Mouse (Mus musculus): ENCODE measurements around the gene Plekha7. TPM values are rescaled to one million over a fixed set of nuclear protein-coding genes. Genes with fewer than 3 reads are reported as not detected.

Gene Plekha7
- polyA plus RNA-seq, 1 experiment from 2014 or later = 25.7 TPM

- no peak overlapping the region for H3K4me2 ChIP-seq
- no peak overlapping the region for H3K27ac ChIP-seq (ENCODE audit: low read depth, low read length)
- no peak for ATAC-seq (replicated peaks; ENCODE audit: insufficient number of reproducible peaks, low FRiP score, low TSS enrichment)
- 56% methylated on average over 1 of the region's 1 CpGs for WGBS (ENCODE audit: insufficient replicate concordance)
- no peak overlapping the region for H3K4me3 ChIP-seq (ENCODE audit: low read depth, low read length)
- H3K9me3 ChIP-seq (replicated peaks; ENCODE audit: control insufficient read depth, low read length) = peaks cover 2% of the 10 kb centered on the region; the same call in 1 of the 2 replicates
- H3K36me3 ChIP-seq (ENCODE audit: control insufficient read depth, insufficient read depth, low read length) = no peaks in the 10 kb centered on the region
- no peaks in the 10 kb centered on the region for H3K4me1 ChIP-seq (ENCODE audit: control insufficient read depth, insufficient read depth, low read length)
- H3K9ac ChIP-seq (ENCODE audit: low read depth, low read length) = no peak overlapping the region
- H3K27me3 ChIP-seq (ENCODE audit: control insufficient read depth, insufficient read depth, low read length) = no peaks in the 10 kb centered on the region
These were observed 188.8 kb downstream of the Plekha7 start for GRCm38 (mm10) chr7:116119306-116119857.

GRCm38 (mm10) chr7:116115991-116116390 lies 192.2 kb downstream of the Plekha7 start:
- H3K4me2 ChIP-seq = no peak overlapping the region
- no peak overlapping the region for H3K27ac ChIP-seq (ENCODE audit: low read depth, low read length)
- H3K4me1 ChIP-seq (ENCODE audit: control insufficient read depth, insufficient read depth, low read length) = no peaks in the 10 kb centered on the region
- H3K9ac ChIP-seq (ENCODE audit: low read depth, low read length) = no peak overlapping the region
- H3K27me3 ChIP-seq (ENCODE audit: control insufficient read depth, insufficient read depth, low read length) = no peaks in the 10 kb centered on the region
- peaks cover 2% of the 10 kb centered on the region; the same call in 1 of the 2 replicates for H3K9me3 ChIP-seq (replicated peaks; ENCODE audit: control insufficient read depth, low read length)
- 72% methylated on average over 2 of the region's 2 CpGs for WGBS (ENCODE audit: insufficient replicate concordance)
- ATAC-seq (replicated peaks; ENCODE audit: insufficient number of reproducible peaks, low FRiP score, low TSS enrichment) = no peak
- no peak overlapping the region for H3K4me3 ChIP-seq (ENCODE audit: low read depth, low read length)
- no peaks in the 10 kb centered on the region for H3K36me3 ChIP-seq (ENCODE audit: control insufficient read depth, insufficient read depth, low read length)

GRCm38 (mm10) chr7:116115216-116115930 lies 192.8 kb downstream of the Plekha7 start:
- Histone ChIP-seq H3K4me1 (ENCODE audit: control insufficient read depth, insufficient read depth, low read length) (no peaks in the 10 kb centered on the region), H3K9me3 (replicated peaks; ENCODE audit: control insufficient read depth, low read length) (peaks cover 2% of the 10 kb centered on the region; the same call in 1 of the 2 replicates), H3K9ac (ENCODE audit: low read depth, low read length) (no peak overlapping the region), H3K36me3 (ENCODE audit: control insufficient read depth, insufficient read depth, low read length) (no peaks in the 10 kb centered on the region), H3K4me3 (ENCODE audit: low read depth, low read length) (no peak overlapping the region), H3K27me3 (ENCODE audit: control insufficient read depth, insufficient read depth, low read length) (no peaks in the 10 kb centered on the region), H3K27ac (ENCODE audit: low read depth, low read length) (no peak overlapping the region), H3K4me2 (no peak overlapping the region)
- 71% methylated on average over 12 of the region's 12 CpGs for WGBS (ENCODE audit: insufficient replicate concordance)
- no peak for ATAC-seq (replicated peaks; ENCODE audit: insufficient number of reproducible peaks, low FRiP score, low TSS enrichment)

GRCm38 (mm10) chr7:116111546-116111945 lies 196.6 kb downstream of the Plekha7 start:
- no peaks in the 10 kb centered on the region for H3K27me3 ChIP-seq (ENCODE audit: control insufficient read depth, insufficient read depth, low read length)
- no peaks in the 10 kb centered on the region for H3K36me3 ChIP-seq (ENCODE audit: control insufficient read depth, insufficient read depth, low read length)
- H3K4me2 ChIP-seq = no peak overlapping the region
- H3K27ac ChIP-seq (ENCODE audit: low read depth, low read length) = no peak overlapping the region
- no peak overlapping the region for H3K9ac ChIP-seq (ENCODE audit: low read depth, low read length)
- ATAC-seq (replicated peaks; ENCODE audit: insufficient number of reproducible peaks, low FRiP score, low TSS enrichment) = no peak
- WGBS (ENCODE audit: insufficient replicate concordance) = 75% methylated on average over 6 of the region's 6 CpGs
- H3K4me1 ChIP-seq (ENCODE audit: control insufficient read depth, insufficient read depth, low read length) = no peaks in the 10 kb centered on the region
- no peak overlapping the region for H3K4me3 ChIP-seq (ENCODE audit: low read depth, low read length)
- H3K9me3 ChIP-seq (replicated peaks; ENCODE audit: control insufficient read depth, low read length) = no peaks in the 10 kb centered on the region

GRCm38 (mm10) chr7:116110661-116111060 lies 197.5 kb downstream of the Plekha7 start:
- Histone ChIP-seq H3K27ac (ENCODE audit: low read depth, low read length) (no peak overlapping the region), H3K4me2 (no peak overlapping the region), H3K9ac (ENCODE audit: low read depth, low read length) (no peak overlapping the region), H3K4me1 (ENCODE audit: control insufficient read depth, insufficient read depth, low read length) (no peaks in the 10 kb centered on the region), H3K36me3 (ENCODE audit: control insufficient read depth, insufficient read depth, low read length) (no peaks in the 10 kb centered on the region), H3K27me3 (ENCODE audit: control insufficient read depth, insufficient read depth, low read length) (no peaks in the 10 kb centered on the region), H3K4me3 (ENCODE audit: low read depth, low read length) (no peak overlapping the region), H3K9me3 (replicated peaks; ENCODE audit: control insufficient read depth, low read length) (no peaks in the 10 kb centered on the region)
- WGBS (ENCODE audit: insufficient replicate concordance) = 61% methylated on average over 3 of the region's 3 CpGs
- no peak for ATAC-seq (replicated peaks; ENCODE audit: insufficient number of reproducible peaks, low FRiP score, low TSS enrichment)

- H3K9ac ChIP-seq (ENCODE audit: low read depth, low read length) = no peak overlapping the region
- no peaks in the 10 kb centered on the region for H3K9me3 ChIP-seq (replicated peaks; ENCODE audit: control insufficient read depth, low read length)
- H3K27me3 ChIP-seq (ENCODE audit: control insufficient read depth, insufficient read depth, low read length) = no peaks in the 10 kb centered on the region
- H3K27ac ChIP-seq (ENCODE audit: low read depth, low read length) = no peak overlapping the region
- no peak overlapping the region for H3K4me2 ChIP-seq
- H3K36me3 ChIP-seq (ENCODE audit: control insufficient read depth, insufficient read depth, low read length) = peaks cover 20% of the 10 kb centered on the region
- 95% methylated on average over 9 of the region's 9 CpGs for WGBS (ENCODE audit: insufficient replicate concordance)
- H3K4me1 ChIP-seq (ENCODE audit: control insufficient read depth, insufficient read depth, low read length) = peaks cover 13% of the 10 kb centered on the region
- no peak overlapping the region for H3K4me3 ChIP-seq (ENCODE audit: low read depth, low read length)
- ATAC-seq (replicated peaks; ENCODE audit: insufficient number of reproducible peaks, low FRiP score, low TSS enrichment) = no peak
These were observed 205.1 kb downstream of the Plekha7 start for GRCm38 (mm10) chr7:116103091-116103490.

- H3K9me3 ChIP-seq (replicated peaks; ENCODE audit: control insufficient read depth, low read length) = no peaks in the 10 kb centered on the region
- H3K4me3 ChIP-seq (ENCODE audit: low read depth, low read length) = no peak overlapping the region
- no peaks in the 10 kb centered on the region for H3K27me3 ChIP-seq (ENCODE audit: control insufficient read depth, insufficient read depth, low read length)
- peaks cover 13% of the 10 kb centered on the region for H3K4me1 ChIP-seq (ENCODE audit: control insufficient read depth, insufficient read depth, low read length)
- H3K4me2 ChIP-seq = peak overlapping the region; percentile 9; the same call in 1 of the 2 replicates
- H3K9ac ChIP-seq (ENCODE audit: low read depth, low read length) = no peak overlapping the region
- WGBS (ENCODE audit: insufficient replicate concordance) = 39% methylated on average over 7 of the region's 7 CpGs
- peak overlapping the region; percentile 59 for H3K27ac ChIP-seq (ENCODE audit: low read depth, low read length)
- H3K36me3 ChIP-seq (ENCODE audit: control insufficient read depth, insufficient read depth, low read length) = peaks cover 17% of the 10 kb centered on the region
- ATAC-seq (replicated peaks; ENCODE audit: insufficient number of reproducible peaks, low FRiP score, low TSS enrichment) = peak; percentile 55; the same call in 1 of the 2 replicates
These were observed 208.1 kb downstream of the Plekha7 start for GRCm38 (mm10) chr7:116099952-116100528.

- peak overlapping the region; percentile 88 for H3K9ac ChIP-seq (ENCODE audit: low read depth, low read length)
- H3K27ac ChIP-seq (ENCODE audit: low read depth, low read length) = peak overlapping the region; percentile 89
- H3K4me1 ChIP-seq (ENCODE audit: control insufficient read depth, insufficient read depth, low read length) = peaks cover 9% of the 10 kb centered on the region; the same call in 1 of the 2 replicates
- ATAC-seq (replicated peaks; ENCODE audit: insufficient number of reproducible peaks, low FRiP score, low TSS enrichment) = peak; percentile 82
- H3K9me3 ChIP-seq (replicated peaks; ENCODE audit: control insufficient read depth, low read length) = no peaks in the 10 kb centered on the region
- under 1% methylated on average over 19 of the region's 19 CpGs for WGBS (ENCODE audit: insufficient replicate concordance)
- H3K27me3 ChIP-seq (ENCODE audit: control insufficient read depth, insufficient read depth, low read length) = no peaks in the 10 kb centered on the region
- no peaks in the 10 kb centered on the region for H3K36me3 ChIP-seq (ENCODE audit: control insufficient read depth, insufficient read depth, low read length)
- peak overlapping the region; percentile 71 for H3K4me2 ChIP-seq
- H3K4me3 ChIP-seq (ENCODE audit: low read depth, low read length) = peak overlapping the region; percentile 68
These were observed 214.7 kb downstream of the Plekha7 start for GRCm38 (mm10) chr7:116093466-116093850.
